Mouse (Mus musculus) left cerebral cortex, adult 11 months (tissue): ENCODE results near the gene Ylpm1.

ENCODE experiments used
- DNase-seq: peaks from one replicate; pipeline ENCODE4 v3.0.0; 2022; ENCODE audit warnings: low spot score

Ylpm1 gene

DNA sequence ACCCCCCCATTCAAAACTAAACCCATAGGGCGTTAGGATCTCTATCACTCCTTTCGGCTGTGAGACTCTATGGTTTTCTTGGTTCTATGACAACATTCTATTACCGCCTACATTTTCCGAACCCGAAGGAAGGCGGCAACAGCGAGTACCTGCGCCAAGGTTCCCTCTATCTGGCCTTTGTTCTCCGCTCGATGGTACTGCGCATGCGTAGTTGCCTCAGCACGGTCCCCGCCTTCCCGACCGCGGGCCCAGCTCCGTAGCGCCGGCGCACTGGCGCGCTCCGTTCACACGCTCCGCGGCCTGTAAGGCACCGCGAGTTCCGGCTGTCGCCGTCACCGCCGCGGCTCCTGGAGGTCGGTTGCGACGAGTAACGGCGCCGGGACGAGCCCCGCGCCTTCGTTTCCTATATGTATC, at the start of gene Ylpm1:
Ylpm1 (plus strand) TSS at position 239 of the 414 bp plus-strand sequence.
- DNase-seq: peak; percentile 96

DNA sequence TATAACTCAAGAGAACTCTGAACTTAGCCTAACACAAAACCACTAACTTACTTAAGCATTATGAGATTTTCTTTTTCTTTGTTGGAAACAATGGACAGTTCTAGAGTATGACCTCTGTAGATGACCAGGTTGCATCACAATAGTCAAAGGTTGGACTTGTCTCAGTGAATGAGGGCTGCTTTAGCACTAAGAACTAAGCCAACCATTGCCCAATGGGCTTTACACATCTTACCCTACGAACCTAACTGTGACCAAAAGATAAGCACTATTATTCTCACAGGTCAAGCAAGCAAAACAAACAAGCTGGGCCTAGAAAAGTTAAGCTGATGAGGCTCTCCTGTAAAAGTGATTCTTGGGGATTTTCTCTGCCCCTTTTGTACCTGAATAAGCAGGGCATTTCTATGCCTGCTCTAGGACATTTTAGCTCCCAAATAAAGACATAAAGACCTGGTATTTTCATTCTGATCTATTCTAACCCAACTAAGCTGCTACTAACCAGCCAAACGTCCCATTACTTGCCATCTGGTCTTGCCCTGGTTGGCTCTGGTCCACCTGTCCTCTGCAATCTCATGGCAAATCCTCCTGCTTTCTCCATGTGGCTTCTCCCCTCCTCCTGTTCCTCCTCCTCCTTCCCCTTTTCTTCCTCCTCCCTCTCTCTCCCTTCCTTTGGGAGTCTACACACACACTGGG, 48.1 kb upstream of the Ylpm1 start:
- DNase-seq: no peak

DNA sequence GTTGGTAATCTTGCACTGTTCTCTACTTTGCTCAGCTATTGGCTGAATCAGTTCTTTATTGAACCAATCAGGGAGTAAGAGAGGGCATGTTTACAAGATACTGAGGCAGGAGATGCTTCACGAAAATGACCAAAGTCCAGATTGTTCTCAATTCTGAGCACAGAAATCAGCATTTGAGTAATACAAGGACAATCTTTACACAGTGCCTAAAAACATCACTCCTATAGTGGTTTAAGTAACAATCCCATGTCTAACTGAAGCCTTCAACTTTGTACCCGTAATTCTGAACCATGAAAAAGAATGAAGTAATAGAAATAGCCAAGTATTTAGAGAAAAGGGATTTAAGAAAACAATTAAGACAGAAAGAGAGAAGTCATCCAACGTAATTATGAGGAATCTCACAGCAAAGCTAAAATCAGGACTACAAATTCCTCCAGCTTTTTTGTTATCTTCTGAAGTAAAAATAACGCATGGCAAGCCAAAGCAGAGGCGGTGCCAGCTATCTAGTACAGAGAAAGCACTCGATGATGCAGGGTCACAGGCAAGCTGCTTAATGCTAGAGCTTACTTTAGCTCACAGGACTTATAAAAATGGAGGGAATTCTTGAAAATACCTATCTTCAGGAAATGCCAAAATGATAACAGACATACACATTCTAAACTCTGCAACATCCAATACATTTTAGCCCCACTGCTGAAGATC, 47.4 kb upstream of the Ylpm1 start:
- no peak for DNase-seq

DNA sequence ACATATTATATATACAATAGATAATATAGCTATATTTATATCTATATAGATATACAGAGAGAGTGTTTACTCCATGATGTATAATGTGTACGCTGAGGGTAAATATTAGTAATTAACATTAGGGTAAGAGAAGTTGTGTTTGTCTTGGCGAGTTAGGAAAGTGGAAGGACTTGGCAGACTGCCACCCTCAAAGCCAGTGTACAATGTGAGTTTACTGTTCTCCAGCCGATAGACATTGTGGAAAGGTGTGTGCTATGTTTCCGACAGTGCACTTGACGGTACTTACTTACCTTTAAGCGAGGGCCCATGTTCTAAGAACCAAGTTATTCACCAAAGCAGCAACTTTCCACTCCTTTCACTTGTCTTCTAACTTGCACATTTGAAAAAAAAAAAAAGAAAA, 45.4 kb upstream of the Ylpm1 start:
- DNase-seq: no peak

DNA sequence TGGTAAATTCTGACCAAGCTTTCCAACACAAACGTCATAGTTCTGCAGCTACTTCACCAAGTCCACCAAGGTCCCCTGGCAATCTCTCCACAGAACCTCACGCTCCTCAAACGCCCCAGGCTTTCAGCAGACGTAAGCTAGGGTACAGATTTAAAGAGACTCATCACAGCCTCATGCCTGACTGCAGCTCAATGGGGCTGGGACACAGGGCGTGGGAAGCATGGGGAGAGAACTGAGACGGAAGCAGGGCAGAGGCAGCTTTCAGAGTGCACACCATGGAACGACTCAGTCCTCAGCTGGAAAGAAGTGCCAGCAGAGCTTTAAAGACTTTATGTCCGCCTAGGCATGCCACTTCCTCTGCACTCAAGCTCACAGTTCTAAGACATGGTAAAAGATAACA, 44.6 kb upstream of the Ylpm1 start:
- no peak for DNase-seq

DNA sequence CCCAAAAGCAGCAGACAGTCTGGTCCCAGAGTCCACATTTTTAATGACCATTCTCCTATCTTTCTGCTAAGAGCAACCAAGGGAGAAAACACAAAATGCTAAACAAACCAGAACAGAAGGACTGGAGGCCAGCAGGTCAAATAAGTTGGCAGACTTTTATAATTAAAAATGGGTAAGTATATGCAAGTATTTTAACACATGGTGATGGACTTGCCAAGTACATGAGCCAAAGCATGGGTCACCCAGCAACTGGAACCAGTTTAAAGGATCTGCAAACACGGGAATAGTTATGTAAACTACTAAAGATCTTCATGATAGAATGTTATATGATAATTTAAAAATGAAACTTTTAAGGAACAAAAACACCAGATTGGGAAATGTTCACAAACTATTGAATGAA, 43.8 kb upstream of the Ylpm1 start:
- no peak for DNase-seq

DNA sequence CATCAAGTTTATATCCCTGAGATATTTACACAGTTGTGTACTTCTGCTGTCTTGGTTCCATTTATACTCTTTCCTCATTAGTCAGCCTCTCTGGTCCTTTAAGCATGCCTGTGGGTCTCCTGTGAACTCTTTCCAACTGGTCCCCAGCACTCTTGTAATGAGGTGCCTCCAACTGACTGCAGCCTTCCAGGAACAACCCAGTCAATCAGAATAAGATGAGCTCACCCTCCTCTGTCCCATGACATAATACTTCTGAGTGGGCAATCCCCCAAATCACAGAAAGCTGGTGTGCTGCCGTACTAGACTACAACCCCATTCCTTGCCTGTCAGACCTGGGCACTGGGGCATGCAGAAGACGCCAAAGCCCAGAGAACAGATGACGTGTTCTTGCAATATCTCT, 39.8 kb upstream of the Ylpm1 start:
- no peak for DNase-seq

DNA sequence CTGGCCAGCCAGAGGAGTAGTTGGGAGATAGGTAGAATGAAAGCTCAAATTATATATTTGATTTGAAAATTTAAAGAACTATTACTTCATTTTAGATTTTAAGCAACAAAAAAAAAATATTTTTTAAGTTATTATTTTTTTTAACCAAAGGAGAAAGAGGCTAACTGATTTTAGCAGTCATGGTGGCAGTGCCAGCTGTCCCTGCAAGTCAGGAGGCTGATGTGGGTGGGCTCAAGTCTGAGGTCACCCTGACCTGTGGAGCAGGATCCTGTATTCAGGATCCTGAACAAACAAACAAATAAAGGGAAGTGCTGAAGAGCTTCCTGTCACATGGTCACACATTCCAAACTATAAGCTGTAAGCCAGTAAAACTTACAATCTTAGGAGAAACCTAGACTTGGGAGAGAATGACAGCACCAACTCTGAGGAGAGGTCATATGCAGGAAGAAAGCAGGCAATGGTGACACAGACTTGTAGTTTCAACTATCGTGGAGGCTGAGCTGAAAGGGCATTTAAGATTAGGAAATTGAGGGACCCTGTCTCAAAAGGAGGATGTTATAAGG, 37.2 kb upstream of the Ylpm1 start:
- DNase-seq: no peak

DNA sequence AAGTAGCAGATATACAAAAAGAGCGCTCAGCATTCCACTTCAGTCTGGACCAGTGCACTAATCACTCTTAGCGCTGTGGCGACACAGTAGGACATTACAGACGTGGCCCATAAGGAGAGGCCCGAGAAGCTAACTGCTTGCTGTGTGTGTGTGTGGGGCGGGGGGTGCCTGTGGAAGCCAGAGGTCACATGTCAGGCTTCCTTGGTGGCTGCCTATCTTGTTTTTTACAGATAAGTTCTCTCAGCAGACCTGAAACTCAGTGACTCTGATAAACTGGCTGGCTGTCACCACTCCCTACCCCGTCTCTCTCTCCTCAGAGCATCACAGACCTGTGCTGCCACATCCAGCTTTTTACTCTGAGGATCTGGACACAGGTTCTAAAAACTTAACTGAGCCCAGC, 33.5 kb upstream of the Ylpm1 start:
- no peak for DNase-seq

DNA sequence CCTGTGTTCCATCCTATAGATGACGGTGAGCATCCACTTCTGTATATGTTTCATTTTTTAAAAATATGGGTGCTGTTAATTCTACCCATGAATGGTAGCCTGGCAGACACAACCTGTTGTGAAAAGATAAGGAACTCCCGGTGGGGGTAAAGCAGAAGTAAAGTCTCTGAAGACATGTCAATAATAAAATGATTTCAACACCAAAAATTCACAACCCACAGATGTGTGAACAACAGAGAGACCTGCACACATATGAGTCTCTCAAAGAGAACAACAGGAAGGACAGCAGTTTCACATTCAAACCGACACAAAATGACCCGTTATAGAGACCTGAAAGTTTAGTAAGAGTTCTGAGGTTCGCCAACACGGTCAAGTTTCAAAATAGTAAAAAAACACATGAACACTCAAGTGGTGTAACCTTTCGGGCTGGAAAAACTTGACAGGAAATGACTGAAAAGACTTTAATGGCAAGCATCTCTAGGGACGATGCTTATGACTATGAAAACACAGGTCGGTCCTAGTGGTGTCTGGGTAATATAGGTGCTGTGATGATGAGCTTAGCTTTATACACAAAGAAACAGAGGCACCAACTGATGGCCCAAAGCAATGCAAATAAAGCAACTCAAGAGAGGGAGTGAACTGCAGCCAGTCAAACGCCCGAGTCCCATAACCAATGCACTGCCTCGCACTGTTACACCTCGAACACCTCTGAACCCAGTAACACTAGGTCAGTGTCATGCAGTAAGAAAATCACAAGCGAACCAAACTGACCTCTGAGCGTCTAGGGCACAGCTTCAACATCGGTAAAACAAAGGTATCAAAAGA, 27.1 kb upstream of the Ylpm1 start:
- DNase-seq: no peak

DNA sequence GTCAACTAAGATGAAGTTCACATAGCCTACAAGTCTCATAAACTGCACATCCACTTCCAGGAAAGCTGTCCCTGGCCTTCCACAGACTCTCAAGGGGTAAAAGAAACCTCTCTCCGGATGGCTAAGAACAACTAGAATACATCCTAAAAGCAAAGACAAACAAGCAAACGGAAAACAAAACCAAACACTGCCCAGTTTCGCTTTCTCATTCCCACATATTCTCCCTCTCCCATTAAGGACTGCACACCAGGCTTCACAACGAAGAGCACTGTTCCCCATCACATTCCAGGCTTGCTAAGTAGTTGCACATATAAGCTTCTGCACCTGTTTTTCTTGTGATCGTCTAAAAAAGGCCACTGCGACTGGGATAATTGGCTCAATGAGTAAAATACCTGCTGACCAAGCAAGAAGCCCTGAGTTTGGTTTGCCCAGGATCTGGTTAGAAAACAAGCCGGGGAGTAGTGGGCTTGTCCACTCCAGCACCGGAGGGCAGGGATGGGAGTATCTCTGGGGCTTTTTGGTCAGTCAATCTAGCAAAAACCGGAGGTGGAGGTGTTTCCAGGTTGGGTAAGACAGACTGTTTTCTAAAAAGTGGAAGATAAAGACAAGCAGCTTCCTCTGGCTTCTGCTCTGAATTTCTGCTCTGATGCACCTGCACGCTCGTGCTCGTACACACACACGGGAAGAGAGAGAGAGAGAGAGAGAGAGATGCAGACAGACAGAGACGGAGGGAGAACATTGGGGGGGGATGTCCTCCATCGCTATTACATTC, 26.3 kb upstream of the Ylpm1 start:
- DNase-seq: no peak

DNA sequence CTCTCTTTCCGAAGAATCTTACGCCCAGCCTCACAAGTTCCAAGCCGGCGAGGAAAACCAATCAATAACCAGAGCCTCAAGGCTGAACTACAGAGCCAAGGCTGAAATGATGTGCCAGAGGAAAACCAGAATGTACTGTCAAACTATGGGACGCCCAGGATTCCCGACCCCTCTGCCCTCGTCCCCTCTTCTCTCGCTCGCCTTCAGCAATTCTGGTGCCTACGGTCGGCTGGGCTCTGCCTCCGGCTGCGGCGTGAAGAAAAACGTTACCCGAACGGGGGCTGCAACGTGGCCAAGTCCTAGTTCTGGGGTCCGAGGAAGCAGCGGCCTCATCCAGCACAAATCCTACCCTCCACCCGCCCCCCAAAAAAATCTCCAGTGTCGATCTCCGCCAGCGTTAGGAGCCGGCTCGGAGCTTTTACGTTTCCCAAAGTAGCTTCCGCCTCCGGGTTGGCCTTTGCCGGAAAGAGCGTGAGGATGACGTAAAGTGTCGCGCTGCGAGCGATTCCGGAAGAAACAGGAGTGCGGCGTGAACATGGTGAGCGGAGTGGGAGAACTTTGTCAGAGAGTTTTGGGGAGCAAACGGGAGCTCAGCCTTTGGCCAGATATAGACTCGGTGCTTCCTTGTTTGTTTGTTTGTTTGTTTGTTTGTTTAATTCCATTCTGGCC, 25.6 kb upstream of the Ylpm1 start, which contains the start of the genes Fcf1 and Arel1:
Fcf1 (plus strand) TSS at position 470 of the 669 bp plus-strand sequence.
Arel1 (minus strand) TSS at position 473 of the 669 bp plus-strand sequence.
- DNase-seq: peak; percentile 85

DNA sequence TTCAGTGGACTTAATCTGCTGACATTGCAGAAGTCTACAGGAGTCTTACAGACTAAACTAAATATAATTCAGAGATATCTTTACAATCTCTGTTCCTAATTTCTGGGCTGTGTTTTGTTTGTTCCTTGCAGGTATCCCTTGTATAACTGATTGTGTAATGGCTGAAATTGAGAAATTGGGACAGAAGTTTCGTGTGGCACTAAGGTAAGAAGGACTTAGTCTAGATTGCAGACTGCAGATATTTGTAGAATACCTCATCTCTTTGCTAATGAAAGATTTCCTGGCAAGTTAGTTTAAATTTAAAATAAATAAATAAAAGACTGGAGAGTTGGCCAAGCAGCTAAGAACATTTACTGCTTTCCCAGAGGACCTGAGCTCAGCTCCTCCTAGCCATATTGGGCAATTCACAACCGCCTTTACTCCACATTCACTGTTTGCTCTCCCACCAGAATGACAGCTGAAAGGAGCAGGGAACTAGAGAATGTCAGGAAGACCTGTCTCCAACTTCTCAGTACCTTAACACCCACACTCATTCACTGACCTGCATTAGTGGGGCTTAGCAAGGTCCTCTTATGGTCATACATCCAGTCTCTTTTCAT, 16.8 kb upstream of the Ylpm1 start:
- DNase-seq: no peak

DNA sequence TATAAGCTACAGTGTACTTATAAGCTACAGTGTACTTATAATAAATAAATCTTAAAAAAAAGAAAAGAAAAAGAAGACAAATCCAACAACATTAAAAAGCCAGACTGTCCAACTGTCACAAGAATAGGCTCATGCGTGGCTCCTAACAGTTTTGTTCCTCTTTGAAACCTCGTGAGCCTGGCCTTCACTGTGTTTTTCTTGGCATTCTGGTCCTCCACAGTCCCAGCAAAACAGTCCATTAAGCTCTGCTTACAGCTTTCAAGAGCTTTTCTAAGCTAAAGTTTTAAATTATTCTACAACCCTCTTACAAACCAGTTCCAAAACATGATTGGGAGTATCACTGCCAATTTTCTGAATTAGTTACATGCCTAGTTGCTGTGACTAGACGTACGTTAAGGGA, 6.7 kb upstream of the Ylpm1 start:
- DNase-seq: no peak

DNA sequence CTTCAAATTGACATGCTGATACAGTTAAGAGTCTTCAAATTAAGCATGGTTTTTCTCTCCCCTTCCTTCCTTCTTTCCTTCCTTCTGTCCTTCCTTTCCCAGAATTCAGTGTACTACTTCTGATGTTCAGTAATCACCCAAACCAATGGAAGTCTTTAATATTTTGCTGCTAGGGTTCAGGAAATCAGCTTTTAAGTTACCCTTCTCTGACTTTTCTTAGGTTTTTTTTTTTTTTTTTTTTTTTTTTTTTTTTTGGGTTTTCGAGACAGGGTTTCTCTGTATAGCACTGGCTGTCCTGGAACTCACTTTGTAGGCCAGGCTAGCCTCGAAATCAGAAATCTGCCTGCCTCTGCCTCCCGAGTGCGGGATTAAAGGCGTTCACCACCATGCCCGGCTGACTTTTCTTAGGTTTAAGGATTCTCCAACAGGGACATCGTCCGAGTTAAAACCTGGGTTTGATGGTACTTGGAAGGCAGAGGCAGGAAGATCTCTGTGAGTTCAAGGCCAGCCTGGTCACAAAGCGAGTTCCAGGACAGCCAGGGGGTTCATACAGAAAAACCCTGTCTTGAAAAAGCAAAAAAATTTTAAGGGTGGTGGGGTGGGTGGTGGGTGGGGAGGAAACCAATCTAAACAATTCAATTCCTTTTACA, 884 bp upstream of the Ylpm1 start:
- no peak for DNase-seq

DNA sequence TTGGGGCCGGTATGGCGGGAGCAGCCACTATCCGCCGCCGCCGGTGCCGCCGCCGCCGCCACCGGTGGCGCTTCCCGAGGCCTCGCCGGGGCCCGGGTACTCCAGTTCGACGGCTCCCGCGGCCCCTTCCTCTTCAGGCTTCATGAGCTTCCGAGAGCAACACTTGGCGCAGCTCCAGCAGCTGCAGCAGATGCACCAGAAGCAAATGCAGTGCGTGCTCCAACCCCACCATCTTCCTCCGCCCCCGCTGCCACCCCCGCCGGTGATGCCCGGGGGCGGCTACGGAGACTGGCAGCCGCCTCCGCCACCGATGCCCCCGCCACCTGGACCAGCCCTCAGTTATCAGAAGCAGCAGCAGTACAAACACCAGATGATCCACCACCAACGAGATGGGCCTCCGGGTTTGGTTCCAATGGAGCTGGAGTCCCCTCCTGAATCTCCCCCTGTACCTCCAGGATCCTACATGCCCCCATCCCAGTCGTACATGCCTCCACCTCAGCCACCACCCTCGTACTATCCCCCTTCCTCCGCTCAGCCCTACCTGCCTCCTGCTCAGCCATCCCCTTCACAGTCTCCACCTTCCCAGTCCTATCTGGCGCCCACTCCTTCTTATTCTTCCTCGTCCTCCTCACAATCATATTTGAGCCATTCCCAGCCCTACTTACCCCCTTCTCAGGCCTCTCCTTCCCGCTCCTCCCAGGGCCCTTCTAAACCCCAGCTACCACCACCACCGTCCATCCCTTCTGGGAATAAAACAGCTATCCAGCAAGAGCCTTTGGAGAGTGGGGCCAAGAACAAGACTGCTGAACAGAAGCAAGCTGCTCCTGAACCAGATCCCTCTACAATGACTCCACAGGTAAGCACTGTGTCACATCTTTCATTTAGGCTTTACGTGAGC, 629 bp downstream of the Ylpm1 start:
- DNase-seq: peak; percentile 24

DNA sequence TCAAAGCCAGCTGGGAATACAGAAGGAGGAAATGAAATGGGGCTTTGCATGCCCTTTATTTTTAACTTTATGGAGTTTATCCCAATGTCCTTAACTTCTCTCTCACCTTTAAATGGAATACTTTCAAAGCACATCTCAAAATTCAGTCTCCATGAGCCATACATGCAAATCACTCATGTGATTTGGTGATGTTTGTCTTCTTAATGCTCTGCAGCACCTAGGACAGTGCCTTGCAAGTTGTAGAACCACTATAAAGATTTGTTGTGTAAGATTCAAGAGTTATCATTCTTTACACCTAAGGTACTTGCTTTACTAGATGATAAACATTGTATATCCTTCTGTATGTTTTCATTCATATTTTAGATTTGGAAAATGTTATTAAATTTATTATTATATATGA, 2.9 kb downstream of the Ylpm1 start:
- no peak for DNase-seq

DNA sequence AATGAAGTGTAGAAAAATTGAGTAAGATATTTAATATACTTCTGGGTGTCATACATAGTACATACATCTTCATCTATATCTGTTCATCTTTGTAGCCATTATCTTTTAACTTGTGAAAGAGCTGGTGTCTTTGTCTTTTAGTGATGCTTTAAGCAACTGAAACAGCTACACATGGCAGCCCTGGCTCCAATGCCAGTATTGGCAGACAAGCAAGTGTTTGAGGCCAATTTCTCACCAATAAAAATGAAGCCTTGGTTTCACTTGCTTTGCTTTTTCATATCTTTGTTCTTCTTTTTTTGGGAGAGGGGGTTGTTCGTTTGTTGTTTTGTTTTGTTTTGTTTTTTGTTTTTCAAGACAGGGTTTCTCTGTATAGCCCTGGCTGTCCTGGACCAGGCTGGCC, 10.1 kb downstream of the Ylpm1 start:
- DNase-seq: no peak

DNA sequence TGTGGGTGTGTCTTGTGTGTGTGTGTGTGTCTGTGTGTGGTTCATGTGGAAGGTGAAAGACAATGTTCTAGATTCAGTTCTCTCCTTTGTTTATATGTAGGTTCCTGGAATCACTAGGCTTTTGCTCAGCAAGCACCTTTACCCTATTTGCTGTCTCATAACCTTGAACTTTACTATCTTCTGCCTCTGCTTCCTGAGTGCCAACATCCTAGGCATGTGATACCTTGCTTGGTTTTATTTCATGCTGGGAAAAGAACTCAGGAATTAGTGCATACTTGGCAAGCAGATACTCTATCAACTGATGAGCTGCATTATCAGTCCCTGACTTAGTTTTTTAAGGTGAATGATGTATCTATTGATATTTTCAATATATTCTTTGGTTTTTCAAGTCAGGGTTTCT, 10.9 kb downstream of the Ylpm1 start:
- DNase-seq: no peak
